Mouse (Mus musculus) olfactory bulb, adult 2 months (tissue): Measurements from ENCODE around the gene Zfpl1.

Source experiments
- CTCF ChIP-seq: fragments of 200-500 bp; IDR thresholded peaks from 2 replicates; pipeline ENCODE4 v1.5.1; 2012; ENCODE audit warnings: low read depth, mild to moderate bottlenecking, low read length, moderate library complexity; ENCODE audit not compliant: insufficient read depth
- POLR2A ChIP-seq: fragments of 200-500 bp; IDR thresholded peaks from 2 replicates; pipeline ENCODE4 v1.6.1; 2012; ENCODE audit warnings: mild to moderate bottlenecking, low read depth, low read length, moderate library complexity; ENCODE audit not compliant: insufficient read depth

- TF ChIP-seq POLR2A (no peak), CTCF (no peak)
These were observed 13.1 kb upstream of the Zfpl1 start for GRCm38 (mm10) chr19:6097847-6098246.
